Mouse (Mus musculus): ENCODE measurements around the gene Slf1.

- no peak for TF ChIP-seq CTCF (IDR thresholded peaks at IDR 0.05; ENCODE audit: low read depth)
- TF ChIP-seq EP300 (IDR thresholded peaks at IDR 0.05; ENCODE audit: low read depth): no peak; the same call in 1 of the 2 replicates
Observed at GRCm38 (mm10) chr13:77118695-77119094, 16.6 kb downstream of the Slf1 start.
